Mouse (Mus musculus) megakaryocyte-erythroid progenitor cell, adult 5-6 weeks (primary cell): ENCODE results near the gene Tmprss9. TPM values are rescaled to one million over a fixed set of nuclear protein-coding genes. Genes with fewer than 3 reads are reported as not detected.
A peak's percentile ranks its signal among the peaks of the same experiment; 100 is the strongest.

ENCODE experiments used
- ATAC-seq: replicated peaks from 2 replicates; pipeline ENCODE4 v1.8.0; 2016; ENCODE audit warnings: mild to moderate bottlenecking, inconsistent platforms; ENCODE audit not compliant: severe bottlenecking, poor library complexity, low FRiP score, low TSS enrichment
- total RNA-seq, 2 experiments: library from RNA; stranded (forward) in 1 of 2; stranded (reverse) in 1 of 2; fragments of 200-1000, 215-1000 nt in 1 of 2; fragments of >200 nt in 1 of 2; fragmentation: Nextera tagmentation in 1 of 2; gene quantifications; 2 replicates each; pipeline ENCODE4 v1.2.3; 2014 to 2017

The Tmprss9 gene
- total RNA-seq, 2 experiments from 2014 or later: not detected

GRCm38 (mm10) chr10:80841685-80842084 is 30.0 kb upstream of the Tmprss9 start:
- no peak for ATAC-seq

GRCm38 (mm10) chr10:80842334-80842733 is 29.3 kb upstream of the Tmprss9 start:
- ATAC-seq: no peak

GRCm38 (mm10) chr10:80843087-80843930 is 28.3 kb upstream of the Tmprss9 start:
- no peak for ATAC-seq

- ATAC-seq: 0 out of 2 replicates have a peak, but pooled peaks have one; percentile 7
These were observed 27.6 kb upstream of the Tmprss9 start, which contains the start of gene Lingo3 for GRCm38 (mm10) chr10:80843931-80844547. Lingo3 (minus strand) TSS chr10:80844039.

- ATAC-seq: no peak
These were observed 26.5 kb upstream of the Tmprss9 start for GRCm38 (mm10) chr10:80845055-80845693.

- ATAC-seq: no peak
These were observed 25.9 kb upstream of the Tmprss9 start for GRCm38 (mm10) chr10:80845732-80846131.

- ATAC-seq: peak; percentile 87
These were observed 23.1 kb upstream of the Tmprss9 start for GRCm38 (mm10) chr10:80848571-80848970.

GRCm38 (mm10) chr10:80854913-80855748 is 16.5 kb upstream of the Tmprss9 start, which contains the start of the genes Lsm7 and Sppl2b:
Lsm7 (minus strand) TSS chr10:80855209.
Sppl2b (plus strand) TSS chr10:80855275.
- ATAC-seq: peak; percentile 35; the same call in 1 of the 2 replicates

GRCm38 (mm10) chr10:80855749-80856073 is 15.9 kb upstream of the Tmprss9 start:
- no peak for ATAC-seq

GRCm38 (mm10) chr10:80856267-80856666 is 15.4 kb upstream of the Tmprss9 start:
- ATAC-seq: peak; percentile 33

GRCm38 (mm10) chr10:80856908-80857307 is 14.7 kb upstream of the Tmprss9 start:
- ATAC-seq: no peak

- ATAC-seq: no peak
These were observed 14.3 kb upstream of the Tmprss9 start for GRCm38 (mm10) chr10:80857386-80857785.

GRCm38 (mm10) chr10:80857848-80858247 is 13.8 kb upstream of the Tmprss9 start:
- ATAC-seq: peak; percentile 31

GRCm38 (mm10) chr10:80858350-80858935 is 13.2 kb upstream of the Tmprss9 start:
- ATAC-seq: peak; percentile 69

GRCm38 (mm10) chr10:80862305-80862704 is 9.3 kb upstream of the Tmprss9 start:
- no peak for ATAC-seq

GRCm38 (mm10) chr10:80864446-80864845 is 7.2 kb upstream of the Tmprss9 start:
- ATAC-seq: no peak

- ATAC-seq: no peak
These were observed 655 bp upstream of the Tmprss9 start for GRCm38 (mm10) chr10:80870993-80871392.

- no peak for ATAC-seq
These were observed 2.4 kb downstream of the Tmprss9 start for GRCm38 (mm10) chr10:80874035-80874434.

GRCm38 (mm10) chr10:80876028-80876427 is 4.4 kb downstream of the Tmprss9 start:
- ATAC-seq: no peak
